8 mouse cellular contexts compared by ENCODE assay signal in the genomic region with DNA sequence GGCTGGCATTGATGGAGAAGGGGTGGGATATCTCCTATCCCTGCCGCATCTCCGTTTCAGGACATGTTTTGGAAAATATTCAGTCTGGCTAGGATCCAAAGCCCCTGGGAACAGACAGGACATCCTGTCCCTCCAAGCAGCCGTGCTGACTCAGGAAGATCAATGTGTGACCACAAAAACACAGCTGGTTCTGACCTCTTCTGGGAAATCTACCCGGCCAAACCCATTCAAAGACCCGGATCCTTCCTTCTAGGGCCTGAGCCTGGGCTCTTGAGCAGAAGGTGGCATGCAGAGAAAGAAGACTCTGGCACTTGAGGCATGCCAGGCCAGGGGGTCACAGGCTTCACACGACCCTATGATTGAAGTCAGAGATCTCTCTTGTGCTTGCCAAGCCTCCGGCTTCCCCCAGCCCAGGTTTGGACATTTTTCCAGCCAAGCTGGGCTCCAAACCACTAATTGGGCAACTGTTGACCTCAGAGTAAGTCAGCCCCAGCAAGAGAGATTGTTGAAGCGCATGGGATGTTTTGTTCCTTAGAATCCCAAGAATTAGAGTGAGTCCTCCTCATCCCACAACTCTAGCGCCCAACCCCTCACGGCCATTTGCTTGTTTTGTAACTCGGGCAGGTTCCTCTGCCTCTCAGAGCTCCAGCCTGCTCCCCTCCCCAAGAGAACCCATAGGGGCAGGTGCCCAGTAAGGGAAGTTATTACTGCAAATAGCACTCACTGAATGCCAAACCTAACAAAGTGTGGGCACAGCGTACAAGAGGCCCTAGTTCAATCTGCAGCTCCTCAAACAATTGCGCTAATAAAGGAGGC. TPM values are rescaled to one million over a fixed set of nuclear protein-coding genes. Genes with fewer than 3 reads are reported as not detected.
DNase-seq lines count a peak whose midpoint lies in the region; ATAC-seq and TF ChIP-seq lines count a peak whose summit lies in the region.

No protein-coding gene starts in this region.

- WGBS in hindbrain, embryonic 16.5 days: 76% methylated on average over 13 of the region's 13 CpGs
- 74% methylated on average over 13 of the region's 13 CpGs for WGBS in hindbrain, embryonic 11.5 days
- WGBS in lung, adult 2 months: 35% methylated on average over 13 of the region's 13 CpGs

- TF ChIP-seq CTCF in cortical plate, adult 2 months (IDR thresholded peaks at IDR 0.05; ENCODE audit: extremely low read depth, insufficient read depth, low read length): no peak
- no peak for TF ChIP-seq CTCF in lung, adult 2 months (IDR thresholded peaks at IDR 0.05; ENCODE audit: insufficient read depth, low read length)

- no peaks in the 10 kb centered on the region for H3K36me3 ChIP-seq in hindbrain, embryonic 16.5 days (ENCODE audit: control insufficient read depth, insufficient read depth, low read length)
- H3K36me3 ChIP-seq in hindbrain, embryonic 11.5 days (ENCODE audit: control insufficient read depth, insufficient read depth, low read length): no peaks in the 10 kb centered on the region

- H3K4me1 ChIP-seq in hindbrain, embryonic 16.5 days (ENCODE audit: control insufficient read depth, insufficient read depth, low read depth, low read length): no peaks in the 10 kb centered on the region; the same call in 1 of the 2 replicates
- no peaks in the 10 kb centered on the region for H3K4me1 ChIP-seq in hindbrain, embryonic 11.5 days (replicated peaks; ENCODE audit: control insufficient read depth, insufficient read depth, low read length)
- 0 out of 2 replicates have a peak, but pooled peaks cover 1% of the 10 kb centered on the region for H3K4me1 ChIP-seq in cortical plate, adult 2 months (ENCODE audit: control insufficient read depth, insufficient read depth, low read length)
- peaks cover 17% of the 10 kb centered on the region for H3K4me1 ChIP-seq in lung, adult 2 months (ENCODE audit: control insufficient read depth, insufficient read depth, low read length)

- no peak overlapping the region for H3K4me3 ChIP-seq in hindbrain, embryonic 16.5 days (ENCODE audit: low read length)
- no peak overlapping the region for H3K4me3 ChIP-seq in hindbrain, embryonic 11.5 days (ENCODE audit: low read depth, low read length)
- H3K4me3 ChIP-seq in cortical plate, adult 2 months (ENCODE audit: insufficient read depth, low read length): no peak overlapping the region
- no peak overlapping the region for H3K4me3 ChIP-seq in lung, adult 2 months (replicated peaks; ENCODE audit: extremely low read depth, low read depth, low read length)

- intact Hi-C loops in heart, postnatal 25 days (cut with DNase I): no loop called here

- H3K27ac ChIP-seq in hindbrain, embryonic 16.5 days (ENCODE audit: low read depth, low read length): 0 out of 2 replicates have a peak overlapping the region, but pooled peaks have one; percentile 17
- no peak overlapping the region for H3K27ac ChIP-seq in hindbrain, embryonic 11.5 days (ENCODE audit: low read depth, low read length)
- peak overlapping the region; percentile 63; the same call in 1 of the 2 replicates for H3K27ac ChIP-seq in cortical plate, adult 2 months (ENCODE audit: insufficient read depth, low read length)

- no peak for DNase-seq in hindbrain, embryonic 11.5 days (ENCODE audit: low spot score)
- DNase-seq in heart, postnatal 25 days (ENCODE audit: low spot score): peak; percentile 74
- DNase-seq in lung, adult 2 months: peak; percentile 47
- DNase-seq in frontal cortex, postnatal 36 days (ENCODE audit: low spot score in 2 of 2): no peak
- DNase-seq in frontal cortex, postnatal 25 days (ENCODE audit: low spot score in 2 of 2): no peak
- DNase-seq in right cerebral cortex, adult 2 months (ENCODE audit: low spot score in 2 of 2): no peak

- no peak for TF ChIP-seq POLR2A in cortical plate, adult 2 months (IDR thresholded peaks at IDR 0.05; ENCODE audit: extremely low read depth, insufficient read depth, low read length)
- TF ChIP-seq POLR2A in lung, adult 2 months (IDR thresholded peaks at IDR 0.05; ENCODE audit: borderline replicate concordance, extremely low read depth, low read depth, low read length): no peak

- no peaks in the 10 kb centered on the region for H3K27me3 ChIP-seq in hindbrain, embryonic 16.5 days (replicated peaks; ENCODE audit: control insufficient read depth, insufficient read depth, low read length)
- no peaks in the 10 kb centered on the region for H3K27me3 ChIP-seq in hindbrain, embryonic 11.5 days (ENCODE audit: control insufficient read depth, insufficient read depth, low read length)

- H3K9ac ChIP-seq in hindbrain, embryonic 16.5 days (ENCODE audit: low read depth, low read length): no peak overlapping the region
- no peak overlapping the region for H3K9ac ChIP-seq in hindbrain, embryonic 11.5 days (ENCODE audit: low read depth, low read length)

- ATAC-seq in hindbrain, embryonic 16.5 days: no peak
- no peak for ATAC-seq in hindbrain, embryonic 11.5 days (ENCODE audit: low FRiP score)

- no peaks in the 10 kb centered on the region for H3K9me3 ChIP-seq in hindbrain, embryonic 16.5 days (ENCODE audit: control insufficient read depth, low read length)
- no peaks in the 10 kb centered on the region for H3K9me3 ChIP-seq in hindbrain, embryonic 11.5 days (ENCODE audit: control insufficient read depth, low read length)

- H3K4me2 ChIP-seq in hindbrain, embryonic 16.5 days (ENCODE audit: low read length): no peak overlapping the region
- no peak overlapping the region for H3K4me2 ChIP-seq in hindbrain, embryonic 11.5 days (replicated peaks; ENCODE audit: low read depth, low read length)

RNA-seq across cellular contexts. Expression of gene Ttpal, which starts 5.8 kb away (rescaled TPM):
- polyA plus RNA-seq in hindbrain, embryonic 16.5 days (2015; fragmentation: Nextera tagmentation; extraction: Ambion mirVana): 37.6 and 43.2 TPM in 2 replicates
- 40.2 and 42.2 TPM in 2 replicates for polyA plus RNA-seq in hindbrain, embryonic 11.5 days (2014; fragmentation: Nextera tagmentation; extraction: Ambion mirVana)
- 45.8 and 49.3 TPM in 2 replicates for polyA plus RNA-seq in cortical plate, adult 2 months (2012; rRNA removed)
- total RNA-seq in heart, postnatal 25 days (2021): 1 to 10 TPM; 7.9 to 9.7 TPM
- 23.4 and 25.8 TPM in 2 replicates for polyA plus RNA-seq in lung, adult 2 months (2012; rRNA removed)

RNA-seq across cellular contexts. Expression of gene Serinc3, which starts 48.7 kb away (rescaled TPM):
- polyA plus RNA-seq in hindbrain, embryonic 16.5 days (2015; fragmentation: Nextera tagmentation; extraction: Ambion mirVana): 38.6 and 41.2 TPM in 2 replicates
- 35.7 and 38.4 TPM in 2 replicates for polyA plus RNA-seq in hindbrain, embryonic 11.5 days (2014; fragmentation: Nextera tagmentation; extraction: Ambion mirVana)
- polyA plus RNA-seq in cortical plate, adult 2 months (2012; rRNA removed): 209 and 210 TPM in 2 replicates
- 100 to 1,000 TPM; 291 to 357 TPM for total RNA-seq in heart, postnatal 25 days (2021)
- polyA plus RNA-seq in lung, adult 2 months (2012; rRNA removed): 368 and 417 TPM in 2 replicates

Comparison
In these comparisons a context has a peak if more than half of its experiments do, and no peak if none do; other contexts are left out.
1. DNase-seq: peak in heart, postnatal 25 days (single experiment) and lung, adult 2 months (single experiment); none in hindbrain, embryonic 11.5 days (single experiment), frontal cortex, postnatal 36 days (0 of 2), frontal cortex, postnatal 25 days (0 of 2) and right cerebral cortex, adult 2 months (0 of 2).